Mouse (Mus musculus) small intestine, adult 2 months (tissue): ENCODE results near the gene Pon3.

ENCODE experiments used
- CTCF ChIP-seq: fragments of 200-500 bp; IDR thresholded peaks from 2 replicates; pipeline ENCODE4 v1.5.1; 2012; ENCODE audit warnings: low read depth, mild to moderate bottlenecking, control low read depth, inconsistent platforms, low read length, moderate library complexity, mixed read lengths; ENCODE audit not compliant: insufficient replicate concordance, insufficient read length; ENCODE audit errors: extremely low read depth
- POLR2A ChIP-seq: fragments of 200-500 bp; IDR thresholded peaks from 2 replicates; pipeline ENCODE4 v1.6.1; 2012; ENCODE audit warnings: low read depth, mild to moderate bottlenecking, control low read depth, inconsistent platforms, low read length, moderate library complexity

DNA sequence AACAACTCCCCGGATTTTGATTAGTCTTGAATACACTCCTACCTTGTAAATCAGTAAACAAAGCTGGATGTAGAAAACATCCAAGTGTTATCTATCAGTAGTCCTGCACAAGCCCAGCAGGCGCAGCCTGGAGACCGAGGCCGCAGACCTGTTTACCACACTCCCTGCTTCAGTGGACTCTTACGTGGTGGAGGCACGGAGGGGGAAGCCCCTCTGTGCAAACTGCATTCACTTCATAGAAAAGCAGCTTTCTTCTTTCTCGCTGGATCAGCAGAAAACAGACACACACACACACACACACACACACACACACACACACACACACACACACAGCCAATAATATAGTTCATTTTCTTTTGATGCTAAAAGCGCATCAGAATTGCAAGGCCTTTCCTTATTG is 8.7 kb upstream of the Pon3 start:
- no peak for TF ChIP-seq CTCF
- TF ChIP-seq POLR2A, result no peak
